In genomic region chr19:6321786-6322621, GRCm38 (mm10) we compare ENCODE assay signal across 9 mouse cellular contexts. TPM values are rescaled to one million over a fixed set of nuclear protein-coding genes. Genes with fewer than 3 reads are reported as not detected.
DNase-seq lines count a peak whose midpoint lies in the region; ATAC-seq and TF ChIP-seq lines count a peak whose summit lies in the region.
"Had no signal": no experiment of that assay in that cellular context is flagged by ENCODE, and none has a peak within 500 bp of the region (broad histone marks: within the 10 kb centered on the region; RNA-seq: fewer than 3 reads in every experiment).

No protein-coding gene starts in this region.

- H3K27me3 ChIP-seq in midbrain, embryonic 11.5 days (ENCODE audit: control insufficient read depth, insufficient read depth, low read length) = no peaks in the 10 kb centered on the region
- no peaks in the 10 kb centered on the region for H3K27me3 ChIP-seq in midbrain, embryonic 10.5 days (ENCODE audit: low read depth, poor library complexity, severe bottlenecking)
- H3K27me3 ChIP-seq in heart, postnatal 0 days (ENCODE audit: control insufficient read depth, insufficient read depth, low read length) = no peaks in the 10 kb centered on the region
- no peaks in the 10 kb centered on the region for H3K27me3 ChIP-seq in stomach, embryonic 15.5 days (replicated peaks)
- H3K27me3 ChIP-seq: embryonic facial prominence, embryonic 13.5 days had no signal

- WGBS in midbrain, embryonic 11.5 days = 86% methylated on average over 33 of the region's 33 CpGs
- 87% methylated on average over 33 of the region's 33 CpGs for whole genome bisulfite sequencing in midbrain, embryonic 10.5 days
- 67% methylated on average over 33 of the region's 33 CpGs for WGBS in heart, postnatal 0 days
- WGBS in stomach, embryonic 15.5 days = 61% methylated on average over 33 of the region's 33 CpGs

- no peak overlapping the region for H3K4me3 ChIP-seq in midbrain, embryonic 11.5 days (ENCODE audit: low read depth, low read length)
- no peak overlapping the region for H3K4me3 ChIP-seq in midbrain, embryonic 10.5 days
- H3K4me3 ChIP-seq in heart, postnatal 0 days (ENCODE audit: low read depth, low read length) = no peak overlapping the region
- no peak overlapping the region for H3K4me3 ChIP-seq in stomach, embryonic 15.5 days (replicated peaks)
- H3K4me3 ChIP-seq: embryonic facial prominence, embryonic 13.5 days had no signal

- TF ChIP-seq CTCF in heart, postnatal 0 days (IDR thresholded peaks at IDR 0.05; ENCODE audit: low read depth) = no peak

- H3K36me3 ChIP-seq in midbrain, embryonic 11.5 days (ENCODE audit: control insufficient read depth, insufficient read depth, low read length) = no peaks in the 10 kb centered on the region
- peaks cover 32% of the 10 kb centered on the region for H3K36me3 ChIP-seq in midbrain, embryonic 10.5 days
- H3K36me3 ChIP-seq in heart, postnatal 0 days (replicated peaks; ENCODE audit: control insufficient read depth, insufficient read depth, low read length) = peaks cover 28% of the 10 kb centered on the region
- peaks cover 9% of the 10 kb centered on the region for H3K36me3 ChIP-seq in stomach, embryonic 15.5 days

- no peak overlapping the region for H3K27ac ChIP-seq in midbrain, embryonic 11.5 days (ENCODE audit: low read depth, low read length)
- no peak overlapping the region for H3K27ac ChIP-seq in midbrain, embryonic 10.5 days (replicated peaks)
- no peak overlapping the region for H3K27ac ChIP-seq in heart, postnatal 0 days (ENCODE audit: low read depth)
- peak overlapping the region; percentile 40; the same call in 1 of the 2 replicates for H3K27ac ChIP-seq in stomach, embryonic 15.5 days
- H3K27ac ChIP-seq: embryonic facial prominence, embryonic 13.5 days had no signal

- DNase-seq in adrenal gland, postnatal 25 days = peak; percentile 54
- DNase-seq in adrenal gland, adult 8-10 months = no peak
- peak; percentile 2 for DNase-seq in midbrain, embryonic 11.5 days (ENCODE audit: low spot score, missing footprints)
- DNase-seq in midbrain, embryonic 10.5 days (ENCODE audit: low spot score) = no peak
- no peak for DNase-seq in heart, postnatal 0 days (ENCODE audit: low spot score)
- no peak for DNase-seq in ovary, postnatal 10 days (ENCODE audit: low spot score)
- DNase-seq in ovary, postnatal 36 days (ENCODE audit: low spot score) = no peak

- no peak for ATAC-seq in midbrain, embryonic 11.5 days (ENCODE audit: low FRiP score)
- peak; percentile 51; the same call in 1 of the 2 replicates for ATAC-seq in heart, postnatal 0 days (ENCODE audit: insufficient read depth, low read depth)
- peak; percentile 57; the same call in 1 of the 2 replicates for ATAC-seq in stomach, embryonic 15.5 days (ENCODE audit: insufficient read depth, low FRiP score, low read depth)

- no peaks in the 10 kb centered on the region for H3K9me3 ChIP-seq in midbrain, embryonic 11.5 days (ENCODE audit: control insufficient read depth, low read length)
- no peaks in the 10 kb centered on the region for H3K9me3 ChIP-seq in midbrain, embryonic 10.5 days (replicated peaks)
- no peaks in the 10 kb centered on the region for H3K9me3 ChIP-seq in heart, postnatal 0 days (replicated peaks; ENCODE audit: control insufficient read depth, low read length)
- no peaks in the 10 kb centered on the region for H3K9me3 ChIP-seq in stomach, embryonic 15.5 days
- H3K9me3 ChIP-seq: embryonic facial prominence, embryonic 13.5 days had no signal

- H3K9ac ChIP-seq in midbrain, embryonic 11.5 days (ENCODE audit: low read length) = no peak overlapping the region
- H3K9ac ChIP-seq in heart, postnatal 0 days (replicated peaks; ENCODE audit: low read depth, low read length) = no peak overlapping the region
- no peak overlapping the region for H3K9ac ChIP-seq in stomach, embryonic 15.5 days
- H3K9ac ChIP-seq: embryonic facial prominence, embryonic 13.5 days had no signal

- no peak overlapping the region for H3K4me2 ChIP-seq in midbrain, embryonic 11.5 days
- H3K4me2 ChIP-seq in heart, postnatal 0 days (ENCODE audit: low read depth, low read length) = no peak overlapping the region
- H3K4me2 ChIP-seq in stomach, embryonic 15.5 days = peak overlapping the region; percentile 4; the same call in 1 of the 2 replicates
- H3K4me2 ChIP-seq: embryonic facial prominence, embryonic 13.5 days had no signal

- no peak for TF ChIP-seq EP300 in heart, postnatal 0 days (IDR thresholded peaks at IDR 0.05; ENCODE audit: low read depth)

- H3K4me1 ChIP-seq in midbrain, embryonic 11.5 days (ENCODE audit: control insufficient read depth, insufficient read depth, low read length) = no peaks in the 10 kb centered on the region
- no peaks in the 10 kb centered on the region for H3K4me1 ChIP-seq in midbrain, embryonic 10.5 days
- 0 out of 2 replicates have a peak, but pooled peaks cover 4% of the 10 kb centered on the region for H3K4me1 ChIP-seq in heart, postnatal 0 days (ENCODE audit: control insufficient read depth, insufficient read depth)
- 0 out of 2 replicates have a peak, but pooled peaks cover 10% of the 10 kb centered on the region for H3K4me1 ChIP-seq in stomach, embryonic 15.5 days
- H3K4me1 ChIP-seq: embryonic facial prominence, embryonic 13.5 days had no signal

RNA-seq across cellular contexts. Expression of gene Men1, which starts 12.8 kb away (rescaled TPM):
- total RNA-seq in adrenal gland, postnatal 25 days (2021) = 60.1 and 69.7 TPM in 2 replicates
- 10 to 100 TPM; 53.4 to 67.8 (median 64.5) TPM for total RNA-seq in adrenal gland, adult 8-10 months (2022)
- 51.2 and 54.7 TPM in 2 replicates for polyA plus RNA-seq in midbrain, embryonic 11.5 days (2014; fragmentation: Nextera tagmentation; extraction: Ambion mirVana)
- polyA plus RNA-seq in midbrain, embryonic 10.5 days (2016; fragmentation: Nextera tagmentation; extraction: Ambion mirVana) = 124 and 128 TPM in 2 replicates
- 20.6 and 46.5 TPM in 2 replicates for total RNA-seq in heart, postnatal 0 days (2014; rRNA removed; ENCODE audit: low replicate concordance)
- 20.1 and 20.3 TPM in 2 replicates for polyA plus RNA-seq in heart, postnatal 0 days (2015; fragmentation: Nextera tagmentation; extraction: Ambion mirVana)
- polyA plus RNA-seq in stomach, embryonic 15.5 days (2015; fragmentation: Nextera tagmentation; extraction: Ambion mirVana) = 70.2 and 74.3 TPM in 2 replicates

RNA-seq across cellular contexts. Expression of gene Cdc42bpg, which starts 15.7 kb away (rescaled TPM):
- total RNA-seq in adrenal gland, postnatal 25 days (2021) = 22.8 and 34.2 TPM in 2 replicates
- 10 to 100 TPM; 24.4 to 45.7 (median 38.4) TPM for total RNA-seq in adrenal gland, adult 8-10 months (2022)
- polyA plus RNA-seq in midbrain, embryonic 11.5 days (2014; fragmentation: Nextera tagmentation; extraction: Ambion mirVana) = 0.23 and 0.42 TPM in 2 replicates
- 0.11 and 0.15 TPM in 2 replicates for polyA plus RNA-seq in midbrain, embryonic 10.5 days (2016; fragmentation: Nextera tagmentation; extraction: Ambion mirVana)
- 4.8 and 9.5 TPM in 2 replicates for total RNA-seq in heart, postnatal 0 days (2014; rRNA removed; ENCODE audit: low replicate concordance)
- polyA plus RNA-seq in heart, postnatal 0 days (2015; fragmentation: Nextera tagmentation; extraction: Ambion mirVana) = 0.49 and 0.51 TPM in 2 replicates
- polyA plus RNA-seq in stomach, embryonic 15.5 days (2015; fragmentation: Nextera tagmentation; extraction: Ambion mirVana) = 1.3 and 1.5 TPM in 2 replicates

RNA-seq across cellular contexts. Expression of gene Map4k2, which starts 18.9 kb away (rescaled TPM):
- total RNA-seq in adrenal gland, postnatal 25 days (2021) = 44.7 and 56.3 TPM in 2 replicates
- total RNA-seq in adrenal gland, adult 8-10 months (2022) = 10 to 100 TPM; 40.6 to 81.6 (median 61.5) TPM
- polyA plus RNA-seq in midbrain, embryonic 11.5 days (2014; fragmentation: Nextera tagmentation; extraction: Ambion mirVana) = 6.2 and 8.6 TPM in 2 replicates
- polyA plus RNA-seq in midbrain, embryonic 10.5 days (2016; fragmentation: Nextera tagmentation; extraction: Ambion mirVana) = 11.3 and 13.8 TPM in 2 replicates
- total RNA-seq in heart, postnatal 0 days (2014; rRNA removed; ENCODE audit: low replicate concordance) = 48.4 and 59.1 TPM in 2 replicates
- polyA plus RNA-seq in heart, postnatal 0 days (2015; fragmentation: Nextera tagmentation; extraction: Ambion mirVana) = 9.6 and 10.1 TPM in 2 replicates
- polyA plus RNA-seq in stomach, embryonic 15.5 days (2015; fragmentation: Nextera tagmentation; extraction: Ambion mirVana) = 11.4 and 13.8 TPM in 2 replicates

RNA-seq across cellular contexts. Expression of gene Sf1, which starts 41.5 kb away (rescaled TPM):
- total RNA-seq in adrenal gland, postnatal 25 days (2021) = 211 and 245 TPM in 2 replicates
- 100 to 1,000 TPM; 193 to 274 (median 215) TPM for total RNA-seq in adrenal gland, adult 8-10 months (2022)
- 186 and 215 TPM in 2 replicates for polyA plus RNA-seq in midbrain, embryonic 11.5 days (2014; fragmentation: Nextera tagmentation; extraction: Ambion mirVana)
- 189 and 194 TPM in 2 replicates for polyA plus RNA-seq in midbrain, embryonic 10.5 days (2016; fragmentation: Nextera tagmentation; extraction: Ambion mirVana)
- 41.8 and 94.6 TPM in 2 replicates for total RNA-seq in heart, postnatal 0 days (2014; rRNA removed; ENCODE audit: low replicate concordance)
- 31.8 and 38.3 TPM in 2 replicates for polyA plus RNA-seq in heart, postnatal 0 days (2015; fragmentation: Nextera tagmentation; extraction: Ambion mirVana)
- 104 and 127 TPM in 2 replicates for polyA plus RNA-seq in stomach, embryonic 15.5 days (2015; fragmentation: Nextera tagmentation; extraction: Ambion mirVana)

RNA-seq across cellular contexts. Expression of gene Ehd1, which starts 45.5 kb away (rescaled TPM):
- 101 and 126 TPM in 2 replicates for total RNA-seq in adrenal gland, postnatal 25 days (2021)
- total RNA-seq in adrenal gland, adult 8-10 months (2022) = 100 to 1,000 TPM in 3 of 4 experiments, 10 to 100 TPM in 1; 90.8 to 130 (median 118) TPM
- polyA plus RNA-seq in midbrain, embryonic 11.5 days (2014; fragmentation: Nextera tagmentation; extraction: Ambion mirVana) = 64.1 and 68.2 TPM in 2 replicates
- 81.6 and 93.5 TPM in 2 replicates for polyA plus RNA-seq in midbrain, embryonic 10.5 days (2016; fragmentation: Nextera tagmentation; extraction: Ambion mirVana)
- 127 and 200 TPM in 2 replicates for total RNA-seq in heart, postnatal 0 days (2014; rRNA removed; ENCODE audit: low replicate concordance)
- polyA plus RNA-seq in heart, postnatal 0 days (2015; fragmentation: Nextera tagmentation; extraction: Ambion mirVana) = 56.4 and 60.3 TPM in 2 replicates
- polyA plus RNA-seq in stomach, embryonic 15.5 days (2015; fragmentation: Nextera tagmentation; extraction: Ambion mirVana) = 67.3 and 73.4 TPM in 2 replicates

Comparison
In these comparisons a context has a peak if more than half of its experiments do, and no peak if none do; other contexts are left out.
1. DNase-seq: peak in adrenal gland, postnatal 25 days (single experiment) and midbrain, embryonic 11.5 days (single experiment); none in adrenal gland, adult 8-10 months (single experiment), midbrain, embryonic 10.5 days (single experiment), heart, postnatal 0 days (single experiment), ovary, postnatal 10 days (single experiment) and ovary, postnatal 36 days (single experiment).